Mouse (Mus musculus): ENCODE data around the gene Gm26620.

The Gm26620 gene

GRCm38 (mm10) chr1:170884978-170885561, at the start of gene Gm26620, which contains the start of gene Dusp12:
Gene Gm26620 (plus strand): TSS chr1:170885065.
Gene Dusp12 (minus strand): TSS chr1:170885540.
- peak; percentile 89 for DNase-seq (ENCODE audit: extremely low spot score)

DNA sequence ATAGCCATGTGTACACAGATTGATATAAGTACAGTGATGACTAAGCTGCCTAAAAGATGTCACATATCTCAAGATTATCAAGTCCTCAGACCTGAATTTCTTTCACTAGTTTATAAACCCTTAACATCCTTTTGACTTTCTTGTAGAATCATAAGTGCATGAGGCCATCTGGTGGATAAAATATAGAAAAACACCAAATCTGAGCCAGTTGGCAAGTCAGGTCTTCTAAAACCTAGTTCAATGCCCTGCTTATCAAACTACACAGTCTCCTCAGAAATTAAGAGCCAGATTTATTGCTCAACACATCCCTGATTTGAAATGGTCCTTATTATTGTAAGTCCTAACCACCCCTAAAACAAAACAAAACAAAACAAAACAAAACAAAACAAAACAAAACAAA, 45.2 kb upstream of the Gm26620 start:
- no peak for DNase-seq (ENCODE audit: extremely low spot score)

GRCm38 (mm10) chr1:170844380-170844779, 40.5 kb upstream of the Gm26620 start:
- DNase-seq (ENCODE audit: extremely low spot score), result peak; percentile 54

GRCm38 (mm10) chr1:170845448-170846307, 39.2 kb upstream of the Gm26620 start:
- DNase-seq (ENCODE audit: extremely low spot score), result no peak

DNA sequence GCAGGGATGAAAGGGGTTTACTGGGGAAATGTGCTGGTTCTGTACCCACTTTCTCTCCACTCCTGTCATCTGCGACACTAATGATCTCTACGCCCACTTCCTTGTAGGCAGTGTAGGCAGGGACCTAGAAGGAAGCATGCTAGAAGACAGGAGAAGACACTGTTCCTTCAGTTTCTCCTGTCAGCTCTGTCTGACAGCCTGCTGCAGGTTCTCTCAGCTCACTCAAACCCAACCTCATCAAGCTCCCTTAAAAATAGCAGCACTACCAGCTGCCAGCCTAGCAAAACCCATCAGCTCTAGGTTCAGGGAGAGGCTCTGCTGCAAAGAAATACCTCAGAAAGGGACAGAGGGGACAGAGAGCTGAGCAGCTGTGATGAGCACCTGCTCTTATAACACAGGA, 34.9 kb upstream of the Gm26620 start:
- no peak for DNase-seq (ENCODE audit: extremely low spot score)

DNA sequence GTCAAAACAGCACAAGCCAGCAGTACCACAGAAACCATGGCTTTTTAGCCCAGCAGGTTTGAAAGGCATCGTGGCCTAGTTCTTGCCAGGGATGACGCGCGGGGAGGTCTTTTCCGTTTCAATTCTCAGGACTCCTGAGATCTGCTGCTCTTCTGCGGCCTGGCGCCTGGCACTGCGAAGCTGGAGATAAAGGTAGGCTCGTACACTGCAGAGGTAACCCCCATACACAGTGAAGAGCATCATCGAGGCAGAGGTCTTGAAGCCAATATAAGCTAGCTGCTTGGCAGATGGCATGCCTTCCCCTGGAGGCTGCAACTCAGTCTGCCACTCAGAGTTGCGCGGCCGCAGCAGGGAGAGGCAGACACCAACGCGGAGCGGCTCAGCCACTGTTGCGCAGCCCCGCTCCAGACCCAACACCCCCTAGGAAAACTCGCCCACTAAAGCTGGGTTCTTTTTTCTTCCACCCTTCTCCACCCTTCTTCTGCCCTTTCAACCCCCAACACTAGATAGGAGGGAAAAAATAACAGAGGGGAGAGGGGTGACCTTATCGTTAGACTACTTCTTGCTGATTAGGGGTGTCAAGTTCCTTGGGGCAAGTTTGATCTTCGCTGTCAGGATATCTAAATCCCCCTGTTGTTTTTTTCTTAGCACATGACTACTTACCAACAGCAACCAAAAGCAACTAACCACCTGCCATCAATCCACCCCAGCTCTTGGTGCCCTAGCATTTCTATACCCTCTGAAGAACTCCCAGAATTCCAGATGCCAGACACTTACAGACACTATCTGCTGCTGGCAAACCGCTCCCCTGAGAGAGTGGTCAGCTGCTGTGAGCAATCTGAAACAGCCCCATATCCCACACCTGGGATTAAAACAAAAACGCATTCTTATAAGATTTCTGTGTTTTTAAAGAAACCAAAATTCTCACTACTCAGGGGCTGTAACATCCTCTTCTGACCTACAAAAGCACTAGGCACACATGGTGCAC, 33.9 kb upstream of the Gm26620 start:
- no peak for DNase-seq (ENCODE audit: extremely low spot score)

GRCm38 (mm10) chr1:170853604-170854003, 31.3 kb upstream of the Gm26620 start:
- no peak for DNase-seq (ENCODE audit: extremely low spot score)

DNA sequence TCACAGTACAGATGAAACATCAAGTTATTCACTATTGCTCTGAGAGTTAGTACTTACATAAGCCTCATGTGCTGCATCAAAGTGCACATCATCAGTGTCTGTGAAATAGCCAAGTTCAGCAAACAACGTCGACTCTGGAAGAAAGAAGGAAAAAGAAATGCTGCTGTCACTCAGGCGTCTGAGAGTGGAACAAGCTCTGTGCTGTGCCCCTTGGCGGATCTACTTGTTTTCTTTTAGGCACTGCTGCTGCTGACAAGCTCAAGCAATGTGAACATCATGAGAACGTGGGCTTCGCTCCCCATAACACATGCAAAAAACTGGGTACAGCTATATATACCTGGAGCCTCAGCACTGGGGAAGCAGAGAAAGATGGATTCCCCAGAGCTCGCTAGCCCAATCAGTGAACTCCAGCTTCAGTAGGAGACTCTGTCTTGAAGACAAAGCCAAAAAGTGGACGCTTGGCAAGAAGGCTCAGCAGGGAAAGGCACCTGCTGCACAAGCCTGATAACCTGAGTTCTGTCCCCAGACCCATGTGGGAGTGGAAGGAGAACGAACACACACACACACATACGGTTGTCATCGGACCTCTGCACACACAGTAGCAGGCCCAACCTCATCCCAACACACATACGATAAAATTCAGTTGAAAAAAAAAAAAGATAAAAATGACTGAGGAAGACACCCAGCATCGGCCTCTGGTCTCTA, 29.7 kb upstream of the Gm26620 start:
- no peak for DNase-seq (ENCODE audit: extremely low spot score)

- no peak for DNase-seq (ENCODE audit: extremely low spot score)
Observed at GRCm38 (mm10) chr1:170857369-170857768, 27.5 kb upstream of the Gm26620 start.

DNA sequence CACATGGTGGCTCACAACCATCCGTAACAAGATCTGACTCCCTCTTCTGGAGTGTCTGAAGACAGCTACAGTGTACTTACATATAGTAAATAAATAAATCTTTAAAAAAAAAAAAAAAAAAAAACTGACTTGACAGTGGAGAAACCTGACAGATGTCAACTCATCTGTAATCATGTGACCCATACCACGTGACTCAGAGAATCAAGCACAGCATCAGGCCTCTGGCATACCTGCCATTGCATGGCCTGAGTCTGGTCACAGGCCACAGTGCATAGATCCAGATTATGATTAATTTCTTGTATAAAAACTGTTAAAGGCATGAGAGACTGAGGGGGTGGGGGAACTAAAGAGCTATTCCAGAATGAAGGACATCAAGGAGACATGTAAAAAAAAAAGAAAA, 26.0 kb upstream of the Gm26620 start:
- no peak for DNase-seq (ENCODE audit: extremely low spot score)

DNA sequence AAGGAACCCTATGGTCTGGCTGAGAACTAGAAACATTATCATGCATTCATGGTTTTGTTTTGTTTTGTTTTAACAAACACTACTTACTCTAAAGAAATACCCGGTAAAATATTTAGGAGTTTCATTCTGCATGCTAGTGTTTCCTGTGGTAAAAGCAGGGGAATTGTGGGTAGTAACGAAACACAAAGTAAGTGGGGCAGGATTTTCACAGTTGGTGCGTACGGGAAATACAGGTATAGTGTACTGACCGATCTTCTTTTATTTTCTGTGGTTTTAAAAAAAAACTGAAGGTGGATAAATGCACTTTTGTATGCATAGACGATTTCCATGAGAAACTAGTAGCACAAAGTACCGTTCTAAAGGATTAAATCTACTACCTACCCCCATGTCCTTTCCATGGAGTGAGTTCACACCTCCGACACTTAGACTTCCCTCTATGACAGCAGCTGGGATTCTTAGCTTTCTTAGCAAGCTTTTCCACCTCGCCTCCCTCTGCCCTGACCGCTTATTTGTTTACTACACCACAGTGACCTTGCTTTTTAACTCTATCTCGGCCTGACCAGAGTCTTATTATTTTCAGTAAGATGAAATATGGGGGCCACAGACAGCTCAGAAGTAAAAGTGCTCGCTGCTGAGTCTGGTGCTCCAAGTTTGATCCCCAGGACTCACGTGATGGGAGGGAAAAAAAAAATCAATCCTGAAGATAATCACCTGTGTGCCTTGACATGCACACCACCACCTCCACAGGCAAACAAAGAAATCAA, 23.0 kb upstream of the Gm26620 start:
- no peak for DNase-seq (ENCODE audit: extremely low spot score)

DNA sequence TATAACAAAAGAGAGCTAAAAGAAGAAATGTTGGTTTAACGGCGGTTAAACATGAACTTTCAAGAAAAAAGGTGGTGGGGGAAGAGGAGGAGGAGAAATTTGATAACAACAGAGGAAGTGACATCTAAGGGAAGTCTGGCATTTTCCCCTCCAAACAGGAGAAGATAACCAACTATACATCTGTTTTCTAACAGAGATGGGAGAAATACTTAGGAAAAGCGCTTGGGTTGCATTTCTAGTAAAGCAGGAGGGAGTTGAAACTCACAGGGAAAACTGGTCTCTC, 22.5 kb upstream of the Gm26620 start:
- no peak for DNase-seq (ENCODE audit: extremely low spot score)

- no peak for DNase-seq (ENCODE audit: extremely low spot score)
Observed at GRCm38 (mm10) chr1:170863033-170863432, 21.8 kb upstream of the Gm26620 start.

- no peak for DNase-seq (ENCODE audit: extremely low spot score)
Observed at GRCm38 (mm10) chr1:170864234-170864633, 20.6 kb upstream of the Gm26620 start.

- DNase-seq (ENCODE audit: extremely low spot score), result no peak
Observed at GRCm38 (mm10) chr1:170864754-170865153, 20.1 kb upstream of the Gm26620 start.

- no peak for DNase-seq (ENCODE audit: extremely low spot score)
Observed at GRCm38 (mm10) chr1:170865406-170865805, 19.5 kb upstream of the Gm26620 start.

DNA sequence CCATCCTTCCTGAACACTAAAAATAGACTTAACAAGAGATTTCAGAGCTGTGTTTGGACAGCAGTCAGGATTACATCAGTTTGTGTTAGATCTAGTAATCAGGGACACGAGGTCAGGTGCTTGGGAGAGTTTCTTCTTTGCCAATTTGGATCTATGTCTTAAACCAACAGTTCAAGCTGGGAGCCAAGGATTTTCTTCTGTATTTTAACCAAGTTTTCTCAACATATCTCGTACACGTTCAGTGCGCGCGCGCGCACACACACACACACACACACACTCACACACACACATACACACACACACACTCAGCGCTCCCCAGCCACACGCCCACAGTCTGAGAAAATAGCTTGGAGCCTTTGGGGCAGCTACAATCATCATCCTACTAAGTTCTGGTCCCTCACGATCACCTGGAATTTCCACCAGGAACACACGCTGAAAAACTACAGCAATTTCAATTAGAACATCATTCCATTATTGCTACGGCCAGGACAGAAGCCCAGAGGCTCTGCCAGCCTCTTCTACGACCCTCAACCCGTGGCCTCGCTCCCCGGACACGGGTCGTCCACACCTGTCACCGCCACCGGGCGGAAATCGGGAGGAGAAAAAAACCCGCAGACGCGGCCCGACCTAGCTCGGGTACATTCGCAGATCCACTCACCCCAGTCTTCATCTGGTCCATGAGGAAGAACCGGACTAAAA, 17.7 kb upstream of the Gm26620 start:
- DNase-seq (ENCODE audit: extremely low spot score), result no peak

DNA sequence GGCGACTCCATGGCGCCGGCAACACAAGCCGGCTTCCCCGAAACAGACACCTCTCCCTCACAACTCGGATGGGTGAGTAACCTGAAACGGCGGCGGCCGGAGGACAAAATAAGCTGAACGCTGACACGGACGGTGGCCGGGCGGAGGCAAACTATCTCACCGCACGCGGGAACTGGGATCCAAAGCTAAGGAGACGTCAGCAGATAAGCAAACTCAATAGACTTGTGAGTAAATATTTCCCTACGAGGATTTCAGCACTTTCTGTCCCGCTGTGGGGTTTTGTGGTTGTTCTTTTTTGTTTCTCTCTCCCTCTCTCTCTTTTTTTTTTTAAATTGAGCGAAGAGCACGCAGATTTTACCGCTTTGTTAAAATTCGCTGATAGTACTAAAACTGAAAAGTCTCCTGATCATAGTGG, 17.2 kb upstream of the Gm26620 start, which contains the start of gene Atf6:
Gene Atf6 (minus strand): TSS at position 81 of the 415 bp plus-strand sequence.
- DNase-seq (ENCODE audit: extremely low spot score), result peak; percentile 95

DNA sequence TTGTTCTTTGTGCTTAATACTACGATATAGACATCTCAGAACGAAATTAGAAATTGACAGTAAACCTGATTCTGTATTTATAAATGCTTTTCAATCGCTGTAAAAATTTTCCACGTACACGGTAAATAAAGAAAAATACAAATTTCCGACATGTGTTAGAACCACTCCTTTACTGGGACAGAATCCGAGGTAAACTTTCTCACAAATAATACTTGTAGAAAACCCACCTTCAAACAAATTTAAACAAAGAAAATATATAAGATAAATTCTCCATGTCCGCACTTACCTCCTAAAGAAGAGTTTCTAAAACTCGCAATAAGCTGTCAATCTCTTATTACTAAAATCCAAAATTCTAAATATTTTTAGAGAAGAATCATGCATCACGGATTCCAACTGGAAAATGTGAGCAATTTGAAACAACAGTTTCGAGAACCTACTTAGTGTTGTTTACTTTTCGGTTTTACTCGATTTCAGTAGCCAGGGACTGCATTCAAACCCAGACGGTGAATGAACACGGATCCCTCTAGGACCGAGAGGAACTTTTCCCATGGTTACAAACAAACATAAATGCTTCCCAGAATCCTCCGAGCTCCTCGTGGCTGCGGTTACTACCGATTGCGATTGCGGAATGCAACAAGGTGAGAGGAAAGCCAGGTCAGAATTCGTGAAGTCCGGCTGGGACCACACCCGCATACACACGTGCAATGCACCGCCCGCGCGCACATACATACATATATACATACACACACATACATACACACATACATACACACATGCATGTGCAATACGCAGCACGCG, 16.6 kb upstream of the Gm26620 start:
- peak; percentile 85 for DNase-seq (ENCODE audit: extremely low spot score)

All from embryo, embryonic 9.5 days (tissue).